Mouse (Mus musculus): ENCODE measurements around the gene Grik4. TPM values are rescaled to one million over a fixed set of nuclear protein-coding genes. Genes with fewer than 3 reads are reported as not detected.

The Grik4 gene
- polyA plus RNA-seq, 2 experiments = 0.19 to 0.38 TPM

GRCm38 (mm10) chr9:42471214-42471613 is 473.1 kb downstream of the Grik4 start:
- no peak for TF ChIP-seq EP300 (IDR thresholded peaks at IDR 0.05; ENCODE audit: low read depth)
- no peak for TF ChIP-seq CTCF (IDR thresholded peaks at IDR 0.05; ENCODE audit: low read depth)
- Histone ChIP-seq H3K9ac (replicated peaks) (peak overlapping the region; percentile 74), H3K4me1 (replicated peaks; ENCODE audit: control insufficient read depth in 2 of 2, insufficient read depth in 2 of 2, low read length in 1 of 2) (peaks cover 21 to 29% of the 10 kb centered on the region in 2 experiments), H3K36me3 (replicated peaks; ENCODE audit: control insufficient read depth, insufficient read depth, low read depth) (no peaks in the 10 kb centered on the region), H3K4me3 (ENCODE audit: insufficient read depth in 1 of 2, low read depth in 2 of 2, low read length in 2 of 2) (peak overlapping the region; percentile 69 to 89), H3K4me2 (ENCODE audit: low read depth) (peak overlapping the region; percentile 85), H3K9me3 (ENCODE audit: control insufficient read depth, low read length) (no peaks in the 10 kb centered on the region), H3K27ac (peak overlapping the region; percentile 84), H3K27me3 (ENCODE audit: control insufficient read depth, insufficient read depth, low read length) (no peaks in the 10 kb centered on the region)
- WGBS (ENCODE audit: insufficient replicate concordance) = 34% methylated on average over 4 of the region's 4 CpGs
- ATAC-seq (ENCODE audit: insufficient read depth) (peak; percentile 67), DNase-seq (ENCODE audit: low read depth in 3 of 3, low spot score in 3 of 3) (peak; percentile 51 to 65 (median 56))

- Histone ChIP-seq H3K9me3 (ENCODE audit: control insufficient read depth, low read length) (no peaks in the 10 kb centered on the region), H3K9ac (replicated peaks) (no peak overlapping the region), H3K36me3 (replicated peaks; ENCODE audit: control insufficient read depth, insufficient read depth, low read depth) (no peaks in the 10 kb centered on the region), H3K4me2 (ENCODE audit: low read depth) (no peak overlapping the region), H3K4me1 (replicated peaks; ENCODE audit: control insufficient read depth in 2 of 2, insufficient read depth in 2 of 2, low read length in 1 of 2) (peaks cover 21 to 29% of the 10 kb centered on the region in 2 experiments), H3K27ac (no peak overlapping the region), H3K27me3 (ENCODE audit: control insufficient read depth, insufficient read depth, low read length) (no peaks in the 10 kb centered on the region), H3K4me3 (ENCODE audit: insufficient read depth in 1 of 2, low read depth in 2 of 2, low read length in 2 of 2) (no peak overlapping the region)
- DNase-seq (ENCODE audit: low read depth in 3 of 3, low spot score in 3 of 3) (no peak), ATAC-seq (ENCODE audit: insufficient read depth) (no peak)
- WGBS (ENCODE audit: insufficient replicate concordance) = 83% methylated on average over 15 of the region's 15 CpGs
- no peak for TF ChIP-seq CTCF (IDR thresholded peaks at IDR 0.05; ENCODE audit: low read depth)
- no peak for TF ChIP-seq EP300 (IDR thresholded peaks at IDR 0.05; ENCODE audit: low read depth)
Measured at GRCm38 (mm10) chr9:42469323-42469722, 475.0 kb downstream of the Grik4 start.

DNA sequence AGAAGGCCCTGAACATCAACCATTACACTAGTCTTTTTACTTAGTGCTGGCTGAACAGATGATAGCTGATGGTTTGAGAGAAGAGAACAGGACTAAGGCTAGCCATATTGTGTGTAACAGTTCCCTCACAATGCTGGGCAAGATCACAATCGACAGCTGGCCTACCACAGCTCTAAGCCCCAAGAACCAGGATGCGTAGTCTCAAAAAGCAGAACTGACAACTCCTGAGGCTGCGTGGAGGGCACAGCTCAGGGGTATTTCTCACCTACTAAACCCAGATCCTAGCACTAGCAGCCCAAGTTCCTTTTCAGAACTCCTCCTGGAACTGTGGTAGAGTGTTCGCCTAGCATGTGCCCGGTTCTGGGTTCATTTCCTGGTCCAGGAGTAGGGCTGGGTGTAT is 475.9 kb downstream of the Grik4 start:
- Histone ChIP-seq H3K36me3 (replicated peaks; ENCODE audit: control insufficient read depth, insufficient read depth, low read depth) (no peaks in the 10 kb centered on the region), H3K9me3 (ENCODE audit: control insufficient read depth, low read length) (no peaks in the 10 kb centered on the region), H3K4me1 (replicated peaks; ENCODE audit: control insufficient read depth in 2 of 2, insufficient read depth in 2 of 2, low read length in 1 of 2) (peaks cover 21 to 30% of the 10 kb centered on the region in 2 experiments), H3K4me2 (ENCODE audit: low read depth) (no peak overlapping the region), H3K4me3 (ENCODE audit: insufficient read depth in 1 of 2, low read depth in 2 of 2, low read length in 2 of 2) (no peak overlapping the region), H3K27me3 (ENCODE audit: control insufficient read depth, insufficient read depth, low read length) (no peaks in the 10 kb centered on the region), H3K9ac (replicated peaks) (no peak overlapping the region), H3K27ac (no peak overlapping the region)
- DNase-seq (ENCODE audit: low read depth in 3 of 3, low spot score in 3 of 3) = no peak
- ATAC-seq (ENCODE audit: insufficient read depth) = no peak
- TF ChIP-seq EP300 (IDR thresholded peaks at IDR 0.05; ENCODE audit: low read depth) (no peak), CTCF (IDR thresholded peaks at IDR 0.05; ENCODE audit: low read depth) (no peak)
- WGBS (ENCODE audit: insufficient replicate concordance) = 54% methylated on average over 5 of the region's 5 CpGs

Small RNA genes within 50 kb of the gene (microRNA-seq; reads per million reads assigned to microRNA genes)
- not detected for gene Gm27509

Other genes with a start within 250 kb of the Grik4 start
- gene Arhgef12, start 162.7 kb upstream of the Grik4 start, polyA plus RNA-seq (2012; rRNA removed) = 7.5 and 9.3 TPM in 2 replicates
- gene Arhgef12, start 162.7 kb upstream of the Grik4 start, polyA plus RNA-seq (2014; fragmentation: Nextera tagmentation; extraction: Ambion mirVana) = 5.2 and 6.5 TPM in 2 replicates
- gene Tmem136, start 172.1 kb upstream of the Grik4 start, polyA plus RNA-seq (2012; rRNA removed) = 0.94 and 0.97 TPM in 2 replicates
- gene Tmem136, start 172.1 kb upstream of the Grik4 start, polyA plus RNA-seq (2014; fragmentation: Nextera tagmentation; extraction: Ambion mirVana) = 0.47 and 0.57 TPM in 2 replicates

Measured in liver, embryonic 14.5 days (tissue).